Mouse (Mus musculus) right cerebral cortex, postnatal 36 days (tissue): Measurements from ENCODE around the gene Gm10803.
"Not testable (repeated sequence)": the region's sequence is repeated elsewhere in the genome, so short reads cannot be mapped to it uniquely, and the experiment has no call there.

Source experiments
- DNase-seq, 2 experiments: peaks; one replicate each; pipeline ENCODE4 v3.0.0; 2022; ENCODE audit warnings: low spot score in 2 of 2, mixed read lengths in 1 of 2

Gene Gm10803

GRCm38 (mm10) chr2:93560268-93560667, at the start of gene Gm10803:
TSS of gene Gm10803 (plus strand) at chr2:93560568.
- not testable (repeated sequence) for DNase-seq

- no peak for DNase-seq
Measured at GRCm38 (mm10) chr2:93510839-93511238, 49.5 kb upstream of the Gm10803 start.

GRCm38 (mm10) chr2:93512130-93512529, 48.2 kb upstream of the Gm10803 start:
- no peak for DNase-seq

GRCm38 (mm10) chr2:93515246-93515645, 45.1 kb upstream of the Gm10803 start:
- DNase-seq, result no peak

GRCm38 (mm10) chr2:93521042-93521441, 39.3 kb upstream of the Gm10803 start:
- peak in 1 of 2 experiments; percentile 22 for DNase-seq

DNA sequence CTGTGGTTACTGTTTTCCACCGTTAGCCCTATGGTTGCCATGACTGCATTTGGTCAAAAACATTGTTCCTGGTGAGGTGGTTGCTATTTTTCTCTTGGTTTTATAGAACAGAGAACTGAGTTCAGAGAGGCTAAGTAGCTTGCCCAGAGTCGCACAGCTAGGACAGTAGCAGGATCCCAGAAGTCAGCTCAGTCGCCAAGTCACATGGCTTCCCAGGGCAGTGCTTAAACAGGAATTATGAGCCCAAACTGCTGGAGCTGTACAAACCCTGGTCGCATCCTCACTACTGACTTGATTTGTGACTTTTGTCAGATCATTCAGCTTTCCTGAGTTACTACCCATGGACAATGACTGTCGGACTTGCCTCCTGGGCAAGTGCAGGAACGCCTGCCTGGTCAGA, 38.8 kb upstream of the Gm10803 start:
- no peak for DNase-seq

DNA sequence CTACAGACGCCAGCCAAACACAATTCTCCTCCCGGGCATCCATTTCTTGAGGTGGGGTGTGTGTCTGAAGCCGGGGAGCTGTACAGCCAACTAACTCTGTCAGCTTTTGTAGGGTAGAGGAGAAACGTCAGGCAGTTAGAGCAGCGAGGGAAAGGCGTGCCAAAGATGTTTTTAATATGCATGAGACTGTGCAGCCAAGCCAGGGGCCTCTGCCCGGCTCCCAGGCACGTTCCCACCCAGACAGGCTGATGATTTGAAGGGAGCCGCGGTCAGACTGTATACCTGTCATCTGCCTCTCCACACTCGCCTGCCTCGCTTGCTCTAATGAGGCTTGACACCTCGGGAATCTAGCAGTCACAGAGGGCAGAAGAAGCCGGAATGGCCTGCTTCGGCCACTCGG, 38.4 kb upstream of the Gm10803 start:
- no peak for DNase-seq

DNA sequence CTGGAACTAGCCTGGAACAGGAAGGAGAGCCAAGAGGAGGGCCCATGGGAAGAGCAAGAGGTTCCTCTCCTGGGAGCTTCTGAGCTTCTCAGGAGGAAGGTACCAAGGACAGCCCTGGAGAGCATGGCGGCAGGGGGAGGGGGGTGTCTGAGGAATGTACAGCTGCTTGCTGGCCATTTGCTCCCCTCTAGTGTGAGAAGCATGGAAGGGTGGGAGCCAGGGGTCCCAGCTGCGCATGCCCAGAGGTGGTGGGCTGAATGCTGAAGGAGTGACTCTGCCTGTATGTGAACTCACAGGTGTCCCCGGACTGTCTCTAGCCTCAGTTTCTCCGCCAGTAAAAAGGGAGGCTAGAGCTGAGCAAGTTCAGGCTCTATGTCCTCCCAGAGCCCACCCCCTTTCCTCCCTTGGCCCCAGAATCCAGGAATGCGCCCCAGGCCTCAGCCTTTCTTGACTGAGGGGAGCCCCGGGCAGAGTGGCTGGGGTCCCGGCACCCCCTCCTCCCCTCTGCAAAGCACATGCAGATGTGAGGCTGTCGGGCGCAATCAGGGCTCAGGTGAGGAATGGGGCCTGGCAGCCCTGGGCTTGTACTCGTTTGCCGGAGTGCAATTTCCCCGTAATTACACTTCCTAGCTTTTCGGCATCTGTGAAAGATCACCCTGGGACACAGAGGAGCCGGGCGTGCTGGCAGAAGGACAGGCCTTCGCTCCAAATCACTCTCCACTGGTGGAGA, 35.2 kb upstream of the Gm10803 start:
- no peak for DNase-seq

DNA sequence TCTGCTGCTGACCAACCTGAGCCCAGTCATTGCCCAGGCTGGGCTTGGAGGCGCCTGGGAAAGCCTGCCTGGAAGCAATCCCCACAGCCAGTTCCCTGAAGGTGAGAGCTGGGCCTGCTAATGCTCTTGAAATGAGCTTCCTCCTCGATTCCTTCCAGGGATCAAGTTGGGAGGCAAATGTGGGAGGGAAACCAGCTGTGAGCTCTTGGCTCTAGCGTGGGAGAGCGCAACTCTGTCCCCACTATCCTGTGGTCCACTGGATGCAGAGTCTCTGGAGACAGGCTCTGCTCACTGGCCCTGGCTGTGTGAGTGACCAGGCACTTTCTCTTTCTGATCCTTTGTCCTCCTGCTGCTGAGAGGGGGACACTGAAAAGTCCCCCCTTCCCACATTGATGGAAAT, 30.8 kb upstream of the Gm10803 start:
- no peak for DNase-seq

- DNase-seq, result no peak
Measured at GRCm38 (mm10) chr2:93533891-93534290, 26.5 kb upstream of the Gm10803 start.

DNA sequence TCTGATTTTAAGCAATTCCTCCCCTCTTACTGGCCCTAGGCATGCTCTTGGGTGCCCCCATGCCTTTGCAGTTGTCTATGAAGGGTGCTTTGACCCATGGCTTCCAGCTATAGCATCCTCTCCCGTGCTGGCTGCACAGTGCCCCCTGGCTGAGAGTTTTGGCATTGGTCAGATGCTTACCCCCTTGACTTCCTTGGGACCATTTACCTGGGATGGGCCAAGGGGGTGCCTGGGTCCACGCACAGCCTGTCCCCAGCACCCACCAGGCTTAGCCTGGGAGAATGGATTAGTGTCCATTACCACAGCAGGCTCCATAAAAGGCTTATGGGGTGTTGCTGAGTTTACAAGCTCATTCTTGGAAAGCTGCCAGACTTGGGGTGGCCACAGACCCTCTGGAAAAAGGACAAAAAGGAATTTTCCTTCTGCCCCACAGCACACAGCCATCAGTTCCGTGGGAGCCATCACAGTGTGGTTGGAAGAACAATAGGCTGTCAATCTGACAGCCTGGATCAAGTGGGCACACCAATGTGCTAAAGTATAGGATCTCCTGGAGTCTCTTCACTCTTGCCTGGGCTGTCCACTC, 22.9 kb upstream of the Gm10803 start:
- DNase-seq, result no peak

GRCm38 (mm10) chr2:93538140-93538539, 22.2 kb upstream of the Gm10803 start:
- no peak for DNase-seq

GRCm38 (mm10) chr2:93541771-93542170, 18.6 kb upstream of the Gm10803 start:
- no peak for DNase-seq

GRCm38 (mm10) chr2:93552676-93553521, 7.5 kb upstream of the Gm10803 start:
- DNase-seq, result no peak

DNA sequence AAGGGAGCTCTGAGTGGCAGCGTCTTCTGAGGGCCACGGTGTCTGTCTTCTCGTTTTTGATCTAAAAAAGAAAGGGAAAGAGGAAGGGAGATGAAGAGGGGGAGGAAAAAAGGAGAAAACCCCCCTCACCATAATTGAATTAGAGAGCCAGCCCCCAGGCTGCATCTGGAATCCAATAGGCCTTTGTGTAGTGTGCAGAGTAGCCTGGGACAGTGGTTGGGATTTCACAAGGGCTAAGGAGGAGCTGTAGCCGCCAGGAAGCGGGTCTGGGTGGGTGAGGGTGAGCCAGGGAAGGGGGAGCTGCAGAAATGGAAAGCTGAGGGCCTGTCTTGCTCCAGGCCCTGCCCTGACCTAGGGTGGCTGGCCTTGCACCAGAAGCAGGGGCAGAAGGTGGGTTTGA, 6.5 kb upstream of the Gm10803 start:
- no peak for DNase-seq

DNA sequence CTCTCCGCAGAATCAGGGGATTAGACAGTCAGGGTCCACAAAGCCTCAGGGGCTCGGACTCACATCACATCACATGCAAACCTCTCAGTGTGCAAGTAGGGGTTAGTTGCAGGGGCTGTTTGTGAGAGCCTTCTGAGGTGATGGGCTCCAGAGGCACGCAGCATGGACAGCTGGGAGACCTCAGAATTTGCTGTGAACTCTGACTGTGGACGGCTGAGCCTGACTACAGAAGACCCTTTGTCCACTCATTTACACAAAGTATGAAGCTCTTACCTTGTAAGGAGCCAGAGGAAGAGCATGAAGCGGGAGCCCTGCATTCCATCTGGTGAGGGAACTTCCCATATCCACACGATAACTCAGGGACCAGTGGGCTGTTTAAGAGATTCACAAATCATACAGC, 5.3 kb downstream of the Gm10803 start:
- DNase-seq, result no peak

GRCm38 (mm10) chr2:93567675-93568074, 7.3 kb downstream of the Gm10803 start:
- DNase-seq, result no peak

- DNase-seq, result no peak
Measured at GRCm38 (mm10) chr2:93572565-93572964, 12.2 kb downstream of the Gm10803 start.

- no peak for DNase-seq
Measured at GRCm38 (mm10) chr2:93581271-93581670, 20.9 kb downstream of the Gm10803 start.

DNA sequence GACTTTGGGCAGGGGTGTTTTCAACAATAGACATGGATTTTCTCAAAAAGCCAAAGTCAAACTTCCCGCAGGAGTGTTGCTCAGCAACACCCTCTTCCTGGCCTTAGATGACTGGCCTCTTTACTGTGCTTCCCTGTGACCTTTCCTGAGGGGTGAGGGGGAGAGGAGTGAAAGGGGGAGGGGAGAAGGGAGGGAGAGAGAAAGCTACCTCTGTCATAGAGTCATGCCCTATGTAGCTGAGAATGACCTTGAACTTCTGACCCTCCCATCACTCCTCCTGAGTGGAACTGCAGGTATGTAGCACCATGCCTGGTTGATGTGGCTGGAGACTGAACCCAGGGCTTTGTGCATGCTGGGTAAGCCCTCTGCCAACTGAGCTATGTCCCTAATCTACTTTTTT, 25.5 kb downstream of the Gm10803 start:
- no peak for DNase-seq

- DNase-seq, result no peak
Measured at GRCm38 (mm10) chr2:93587446-93587845, 27.1 kb downstream of the Gm10803 start.

DNA sequence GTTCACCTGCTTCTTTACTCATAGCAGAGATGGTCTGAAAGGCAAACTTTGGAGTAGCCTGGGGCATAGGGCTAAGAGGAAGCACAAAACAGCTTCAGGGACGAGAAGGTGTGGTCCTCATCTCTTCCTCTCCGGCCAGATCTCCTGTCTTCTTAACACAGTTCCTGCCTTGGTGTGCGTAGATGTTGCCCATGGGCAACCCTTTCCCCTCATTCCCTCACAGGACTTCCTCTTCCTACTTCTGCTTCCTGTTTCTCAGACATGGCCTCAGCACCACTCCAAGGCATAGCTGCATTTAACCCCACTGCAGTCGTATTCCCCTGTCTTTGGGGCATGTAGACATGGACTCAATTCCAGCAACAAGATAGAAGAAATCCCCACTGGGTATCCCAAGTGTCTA, 29.5 kb downstream of the Gm10803 start:
- no peak for DNase-seq

- DNase-seq, result no peak
Measured at GRCm38 (mm10) chr2:93591706-93592105, 31.3 kb downstream of the Gm10803 start.
